Mouse (Mus musculus) v-Abl transformed pro-B cells (cell line): Measurements from ENCODE around the gene Nfatc4.

ENCODE experiments used
- in situ Hi-C, 2 experiments: fragments of 400-800 bp; cut with MboI; formaldehyde crosslinking; loops; one replicate each; pipeline ENCODE4 v1.15.1; 2025; ENCODE audit not compliant: unreplicated experiment in 2 of 2

Nfatc4 gene

DNA sequence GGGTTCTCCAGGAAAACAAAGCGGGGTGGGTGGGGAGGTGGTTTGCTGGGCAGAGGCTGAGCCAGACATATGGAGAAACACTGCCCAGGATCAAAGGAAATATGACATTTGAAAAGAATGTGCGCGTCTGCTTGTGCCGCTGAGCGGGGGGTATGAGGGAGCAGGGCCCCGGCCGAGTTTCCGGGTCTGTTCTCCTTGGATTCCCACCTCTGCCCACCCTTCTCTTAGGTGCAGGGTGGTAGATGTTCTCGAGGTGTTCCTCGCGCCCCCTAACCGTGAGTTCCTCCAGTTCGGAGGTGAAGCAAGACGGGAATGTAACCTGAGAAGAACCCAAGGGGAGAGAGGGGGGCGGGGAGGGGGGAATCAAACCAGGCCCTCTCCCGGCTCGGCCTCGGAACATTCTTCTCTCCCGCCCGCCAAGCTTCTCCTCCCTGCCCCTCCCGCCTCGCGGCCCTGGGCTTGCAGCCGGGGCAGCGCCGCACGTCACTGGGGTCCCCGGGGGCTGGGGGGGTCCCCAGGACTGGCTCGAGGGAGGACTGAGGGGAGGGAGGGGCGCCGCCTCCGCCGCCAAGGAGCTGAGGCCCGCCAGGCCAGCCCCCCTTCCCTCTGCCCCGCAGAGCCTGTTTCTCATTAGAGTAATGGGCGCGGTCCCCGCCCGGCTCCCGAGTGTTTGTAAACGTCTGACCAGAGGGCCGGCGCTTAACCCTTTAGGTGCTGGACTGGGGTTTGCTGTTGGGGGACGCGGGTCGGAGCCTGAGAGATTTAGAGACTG, at the start of gene Nfatc4:
Nfatc4 (plus strand) TSS at position 154 of the 772 bp plus-strand sequence.
- in situ Hi-C loops: no loop called here

GRCm38 (mm10) chr14:55776711-55777110, 46.2 kb upstream of the Nfatc4 start:
- in situ Hi-C loops: no loop called here

GRCm38 (mm10) chr14:55777176-55777575, 45.8 kb upstream of the Nfatc4 start:
- in situ Hi-C loops: no loop called here

DNA sequence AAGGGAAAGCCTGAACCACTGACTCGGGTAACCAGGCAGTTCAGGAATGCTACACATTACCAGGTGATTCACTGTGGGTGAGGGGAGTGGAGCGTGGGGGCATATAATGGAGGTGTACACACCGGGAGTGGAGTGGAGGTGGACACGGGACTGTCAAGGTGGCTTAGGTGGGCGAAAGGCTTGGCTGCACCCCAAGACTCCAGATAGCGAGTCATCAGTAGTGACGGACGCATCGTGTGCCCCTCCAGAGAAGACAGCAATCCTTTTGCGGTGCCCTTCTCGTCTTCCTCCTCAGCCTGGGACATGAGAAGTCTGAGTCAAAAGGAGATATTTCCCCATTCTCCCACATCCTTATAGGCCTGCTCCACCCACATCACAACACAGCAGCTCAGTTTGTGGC, 45.1 kb upstream of the Nfatc4 start:
- in situ Hi-C loops: no loop called here

DNA sequence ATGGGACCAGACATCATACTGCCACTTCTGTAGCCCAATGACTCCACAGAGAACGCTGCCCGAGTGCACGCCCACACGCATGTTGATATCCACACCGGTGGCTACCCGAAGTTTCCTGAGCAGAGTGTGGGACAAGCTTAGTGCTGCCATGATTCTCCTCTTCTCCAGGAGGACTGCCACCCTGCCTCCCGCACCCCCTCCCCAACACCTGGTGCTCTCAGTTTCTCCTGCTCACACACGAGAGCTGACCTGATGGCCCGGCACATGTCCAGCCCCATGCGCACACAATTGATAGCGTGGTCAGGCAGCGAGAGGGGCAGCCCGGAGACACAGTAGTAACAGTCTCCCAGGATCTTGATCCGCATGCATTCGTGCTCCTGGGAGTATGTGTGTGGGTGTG, 44.3 kb upstream of the Nfatc4 start:
- in situ Hi-C loops: no loop called here

- in situ Hi-C loops: loop anchor here in 1 of 2 experiments (10.0 kb wide), 1 partner anchor 85 kb away; no protein-coding TSS in a partner anchor
Observed at GRCm38 (mm10) chr14:55779656-55780055, 43.3 kb upstream of the Nfatc4 start.

- in situ Hi-C loops: loop anchor here in 1 of 2 experiments (10.0 kb wide), 1 partner anchor 84 kb away; no protein-coding TSS in a partner anchor
Observed at GRCm38 (mm10) chr14:55780736-55781135, 42.2 kb upstream of the Nfatc4 start.

- in situ Hi-C loops: loop anchor here in 1 of 2 experiments (10.0 kb wide), 1 partner anchor 83 kb away; no protein-coding TSS in a partner anchor
Observed at GRCm38 (mm10) chr14:55781310-55781709, 41.6 kb upstream of the Nfatc4 start.

DNA sequence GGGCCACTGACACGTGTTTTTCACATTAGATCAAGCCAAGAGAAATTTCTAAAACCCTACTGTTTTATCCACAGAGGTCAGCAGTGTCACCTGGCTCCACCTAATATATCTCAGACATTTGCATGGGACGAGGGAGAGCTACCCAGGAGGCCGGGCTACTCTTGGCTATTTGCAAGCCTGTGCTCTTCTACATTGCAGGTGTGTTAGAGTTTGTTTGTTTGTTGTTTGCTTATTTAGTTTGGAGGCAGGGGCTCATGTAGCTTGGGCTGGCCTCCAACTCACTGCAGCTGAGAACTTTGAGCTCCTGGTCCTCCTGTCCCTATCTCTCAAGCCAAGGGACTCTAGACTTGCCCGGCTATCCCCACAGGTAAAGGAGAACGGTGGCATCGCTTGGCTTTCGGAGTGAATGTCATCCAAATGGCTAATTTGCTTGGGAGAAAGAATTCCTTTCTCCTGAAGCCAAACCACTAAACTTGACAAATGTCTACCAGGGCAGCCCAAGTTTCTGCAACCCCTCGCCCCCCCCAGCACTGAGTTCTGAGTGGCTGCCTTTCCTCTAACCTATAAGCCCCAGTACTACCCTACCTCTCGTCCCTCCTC, 40.5 kb upstream of the Nfatc4 start:
- in situ Hi-C loops: loop anchor here in 1 of 2 experiments (10.0 kb wide), 1 partner anchor 82 kb away; no protein-coding TSS in a partner anchor

- in situ Hi-C loops: loop anchor here in 1 of 2 experiments (10.0 kb wide), 1 partner anchor 81 kb away; no protein-coding TSS in a partner anchor
Observed at GRCm38 (mm10) chr14:55783171-55783957, 39.6 kb upstream of the Nfatc4 start.

GRCm38 (mm10) chr14:55783958-55784235, 39.0 kb upstream of the Nfatc4 start, which contains the start of gene Adcy4:
TSS of gene Adcy4 (minus strand) at chr14:55784095.
- in situ Hi-C loops: loop anchor here in 1 of 2 experiments (10.0 kb wide), 1 partner anchor 81 kb away; no protein-coding TSS in a partner anchor

DNA sequence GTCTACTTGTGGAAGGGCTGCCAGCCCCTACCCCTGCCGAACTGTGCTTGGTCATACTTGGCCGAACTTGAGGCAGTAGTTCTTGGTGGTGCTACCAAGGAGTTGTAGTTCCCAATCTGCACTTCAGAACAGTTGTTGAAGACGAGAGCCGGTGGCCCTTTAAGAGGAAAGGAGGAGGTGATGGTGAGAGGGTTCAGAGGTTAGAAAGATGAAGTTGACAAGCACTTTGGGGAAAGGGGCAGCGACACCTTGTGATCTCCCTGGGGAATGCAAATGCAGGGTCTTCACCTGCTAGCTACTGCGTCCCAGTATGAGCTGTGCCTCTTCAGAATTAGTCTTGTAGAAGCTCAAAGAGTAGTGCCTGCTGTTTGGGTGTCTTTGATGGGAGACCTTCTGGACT, 37.7 kb upstream of the Nfatc4 start:
- in situ Hi-C loops: loop anchor here in 1 of 2 experiments (10.0 kb wide), 1 partner anchor 80 kb away; no protein-coding TSS in a partner anchor

GRCm38 (mm10) chr14:55787731-55788130, 35.2 kb upstream of the Nfatc4 start:
- in situ Hi-C loops: loop anchor here in 1 of 2 experiments (10.0 kb wide), 1 partner anchor 77 kb away; no protein-coding TSS in a partner anchor

DNA sequence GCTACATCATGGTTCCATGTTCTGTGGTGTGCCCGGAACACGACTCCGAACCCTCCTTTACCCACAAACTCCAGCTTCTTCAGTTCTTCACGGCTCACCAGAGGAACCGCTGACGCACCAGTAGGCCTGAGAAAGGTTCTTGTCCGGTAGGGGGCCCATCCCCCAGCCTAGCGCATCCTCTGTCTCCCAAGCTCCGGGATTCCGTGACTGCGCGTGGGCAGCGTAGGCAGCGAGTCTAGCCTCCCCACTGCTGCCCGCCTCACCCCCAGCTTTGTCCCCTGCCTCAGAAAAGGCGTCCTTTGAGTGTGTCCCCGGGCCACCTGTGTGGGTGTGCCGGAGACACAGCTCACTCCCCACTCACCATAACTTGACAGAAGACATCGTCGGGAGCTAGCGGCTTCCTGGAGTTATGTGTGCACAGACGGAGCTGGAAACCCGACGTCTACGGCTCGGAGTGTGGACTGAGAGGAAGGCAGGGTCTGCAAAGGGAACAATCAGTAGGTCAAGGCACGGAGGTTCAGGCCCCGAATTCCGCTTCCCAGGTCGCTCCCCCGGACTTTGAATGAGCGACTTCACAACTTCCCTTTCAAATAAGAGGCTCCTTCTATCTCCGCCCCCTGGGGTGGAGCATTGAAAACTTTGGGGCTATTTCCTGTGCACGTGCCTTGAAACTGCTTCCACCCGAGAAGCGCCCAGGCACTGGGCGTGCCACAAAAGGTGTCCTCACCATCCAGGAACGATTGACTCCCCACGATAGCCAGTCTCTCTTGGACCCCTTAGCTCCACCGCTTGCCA, 34.5 kb upstream of the Nfatc4 start, which contains the start of gene Ripk3:
Ripk3 (minus strand) TSS at position 610 of the 795 bp plus-strand sequence.
- in situ Hi-C loops: loop anchor here in 1 of 2 experiments (10.0 kb wide), 1 partner anchor 76 kb away; no protein-coding TSS in a partner anchor

DNA sequence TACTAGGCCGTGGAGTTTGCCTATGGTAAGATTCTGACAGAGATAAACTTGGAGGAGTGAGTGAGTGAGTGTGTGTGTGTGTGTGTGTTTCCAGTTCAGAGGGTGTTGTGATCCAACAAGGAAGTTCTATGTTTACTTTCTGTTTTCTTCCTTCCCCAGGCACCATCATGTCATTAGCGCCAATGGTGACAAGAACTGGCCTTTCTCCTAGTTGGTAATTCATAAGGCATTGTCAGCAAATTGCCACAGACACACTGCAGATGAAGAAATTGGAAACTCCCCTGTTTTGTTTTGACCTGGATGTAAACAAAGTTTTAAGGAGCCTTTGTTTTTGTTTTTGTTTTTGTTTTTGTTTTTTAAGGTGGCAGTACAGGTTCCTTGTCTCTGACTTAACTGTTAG, 29.5 kb upstream of the Nfatc4 start:
- in situ Hi-C loops: no loop called here

DNA sequence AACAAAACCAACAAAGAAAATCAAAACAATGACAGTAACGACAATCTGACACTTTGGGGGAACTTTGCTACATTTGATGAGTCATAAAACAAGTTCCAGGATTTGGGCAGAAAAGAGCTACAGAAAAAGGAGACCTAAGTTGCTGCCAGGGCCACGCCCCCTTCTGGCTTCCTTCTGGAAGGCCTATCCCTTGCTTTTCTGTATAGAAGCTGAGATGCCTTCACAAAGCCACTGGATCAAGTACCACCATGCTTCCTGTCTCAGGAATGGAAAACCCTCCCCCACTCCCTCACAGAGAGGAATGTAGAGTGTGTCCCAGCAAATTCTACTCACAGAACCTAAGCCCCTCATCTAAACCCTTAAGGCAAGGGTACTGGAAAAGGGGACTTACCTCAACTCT, 29.0 kb upstream of the Nfatc4 start:
- in situ Hi-C loops: no loop called here

- in situ Hi-C loops: no loop called here
Observed at GRCm38 (mm10) chr14:55795380-55796163, 27.4 kb upstream of the Nfatc4 start.

DNA sequence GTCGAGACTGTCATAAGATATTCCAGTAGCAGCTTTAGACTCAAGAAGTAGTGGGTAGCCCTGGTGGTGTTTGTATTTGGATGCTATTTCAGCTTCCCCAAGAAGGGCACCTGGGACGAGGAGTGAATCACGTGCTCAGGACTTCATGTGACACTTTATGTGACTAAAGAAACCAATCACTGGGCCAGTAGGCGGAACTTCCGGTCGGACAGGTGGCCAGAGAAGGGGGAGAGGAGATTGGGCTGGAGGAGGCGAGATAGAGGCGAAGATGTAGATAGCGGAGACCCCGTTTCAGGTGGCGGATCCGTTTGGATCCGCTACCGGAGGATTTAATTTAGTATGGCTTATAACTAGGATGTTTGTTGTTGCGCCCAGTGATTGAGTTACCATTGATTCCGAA, 8.1 kb upstream of the Nfatc4 start:
- in situ Hi-C loops: no loop called here

GRCm38 (mm10) chr14:55815310-55815751, 7.6 kb upstream of the Nfatc4 start:
- in situ Hi-C loops: no loop called here
